Mouse (Mus musculus): ENCODE results near the gene Esrra. TPM values are rescaled to one million over a fixed set of nuclear protein-coding genes. Genes with fewer than 3 reads are reported as not detected.

Esrra gene
- polyA plus RNA-seq, 1 experiment = not detected

- TF ChIP-seq CTCF (IDR thresholded peaks at IDR 0.05; ENCODE audit: insufficient read depth, low read depth, low read length) = no peak
- no peak for TF ChIP-seq POLR2A (IDR thresholded peaks at IDR 0.05; ENCODE audit: insufficient read depth, low read depth, low read length)
- Histone ChIP-seq H3K4me1 (ENCODE audit: control insufficient read depth, insufficient read depth, low read length) (peaks cover 36% of the 10 kb centered on the region), H3K4me3 (ENCODE audit: insufficient read depth, low read depth, low read length) (peak within 1 kb of the TSS; percentile 2), H3K27ac (ENCODE audit: insufficient read depth, low read depth, low read length) (no peak within 1 kb of the TSS)
- 9% methylated on average over 9 of the region's 9 CpGs for WGBS
Measured at GRCm38 (mm10) chr19:6925307-6925573, 3.6 kb upstream of the Esrra start, which contains the start of gene Catsperz. Catsperz (minus strand) TSS chr19:6925380.

- H3K4me3 ChIP-seq (ENCODE audit: insufficient read depth, low read depth, low read length) = peak overlapping the region; percentile 2
- peaks cover 42% of the 10 kb centered on the region for H3K4me1 ChIP-seq (ENCODE audit: control insufficient read depth, insufficient read depth, low read length)
- TF ChIP-seq CTCF (IDR thresholded peaks at IDR 0.05; ENCODE audit: insufficient read depth, low read depth, low read length) (peak; percentile 35; the same call in 1 of the 2 replicates), POLR2A (IDR thresholded peaks at IDR 0.05; ENCODE audit: insufficient read depth, low read depth, low read length) (no peak)
- 5% methylated on average over 39 of the region's 39 CpGs for WGBS
- H3K27ac ChIP-seq (ENCODE audit: insufficient read depth, low read depth, low read length) = no peak overlapping the region
Measured at GRCm38 (mm10) chr19:6924461-6925306, 3.1 kb upstream of the Esrra start.

GRCm38 (mm10) chr19:6922901-6923735 lies 1.5 kb upstream of the Esrra start:
- H3K4me3 ChIP-seq (ENCODE audit: insufficient read depth, low read depth, low read length) = peak overlapping the region; percentile 81; the same call in 1 of the 2 replicates
- 52% methylated on average over 6 of the region's 6 CpGs for WGBS
- H3K4me1 ChIP-seq (ENCODE audit: control insufficient read depth, insufficient read depth, low read length) = peaks cover 42% of the 10 kb centered on the region
- H3K27ac ChIP-seq (ENCODE audit: insufficient read depth, low read depth, low read length) = peak overlapping the region; percentile 99
- TF ChIP-seq CTCF (IDR thresholded peaks at IDR 0.05; ENCODE audit: insufficient read depth, low read depth, low read length) = no peak
- TF ChIP-seq POLR2A (IDR thresholded peaks at IDR 0.05; ENCODE audit: insufficient read depth, low read depth, low read length) = no peak

GRCm38 (mm10) chr19:6920741-6921636 lies 624 bp downstream of the Esrra start:
- H3K27ac ChIP-seq (ENCODE audit: insufficient read depth, low read depth, low read length) = peak overlapping the region; percentile 67; the same call in 1 of the 2 replicates
- 2% methylated on average over 41 of the region's 48 CpGs for whole genome bisulfite sequencing
- no peak for TF ChIP-seq CTCF (IDR thresholded peaks at IDR 0.05; ENCODE audit: insufficient read depth, low read depth, low read length)
- peak; percentile 5; the same call in 1 of the 2 replicates for TF ChIP-seq POLR2A (IDR thresholded peaks at IDR 0.05; ENCODE audit: insufficient read depth, low read depth, low read length)
- peak overlapping the region; percentile 81 for H3K4me3 ChIP-seq (ENCODE audit: insufficient read depth, low read depth, low read length)
- H3K4me1 ChIP-seq (ENCODE audit: control insufficient read depth, insufficient read depth, low read length) = peaks cover 41% of the 10 kb centered on the region

- H3K4me1 ChIP-seq (ENCODE audit: control insufficient read depth, insufficient read depth, low read length) = peaks cover 32% of the 10 kb centered on the region
- TF ChIP-seq CTCF (IDR thresholded peaks at IDR 0.05; ENCODE audit: insufficient read depth, low read depth, low read length) (no peak), POLR2A (IDR thresholded peaks at IDR 0.05; ENCODE audit: insufficient read depth, low read depth, low read length) (no peak)
- no peak overlapping the region for H3K27ac ChIP-seq (ENCODE audit: insufficient read depth, low read depth, low read length)
- peak overlapping the region; percentile 81 for H3K4me3 ChIP-seq (ENCODE audit: insufficient read depth, low read depth, low read length)
- 32% methylated on average over 8 of the region's 8 CpGs for WGBS
Measured at GRCm38 (mm10) chr19:6919876-6920740, 1.5 kb downstream of the Esrra start.

- TF ChIP-seq POLR2A (IDR thresholded peaks at IDR 0.05; ENCODE audit: insufficient read depth, low read depth, low read length) = no peak
- no peak for TF ChIP-seq CTCF (IDR thresholded peaks at IDR 0.05; ENCODE audit: insufficient read depth, low read depth, low read length)
- Histone ChIP-seq H3K4me3 (ENCODE audit: insufficient read depth, low read depth, low read length) (no peak overlapping the region), H3K27ac (ENCODE audit: insufficient read depth, low read depth, low read length) (no peak overlapping the region), H3K4me1 (ENCODE audit: control insufficient read depth, insufficient read depth, low read length) (peaks cover 25% of the 10 kb centered on the region)
Measured at GRCm38 (mm10) chr19:6919431-6919830, 2.2 kb downstream of the Esrra start.

GRCm38 (mm10) chr19:6918321-6918720 lies 3.3 kb downstream of the Esrra start:
- no peak overlapping the region for H3K27ac ChIP-seq (ENCODE audit: insufficient read depth, low read depth, low read length)
- no peak overlapping the region for H3K4me3 ChIP-seq (ENCODE audit: insufficient read depth, low read depth, low read length)
- 85% methylated on average over 4 of the region's 4 CpGs for WGBS
- no peak for TF ChIP-seq CTCF (IDR thresholded peaks at IDR 0.05; ENCODE audit: insufficient read depth, low read depth, low read length)
- no peak for TF ChIP-seq POLR2A (IDR thresholded peaks at IDR 0.05; ENCODE audit: insufficient read depth, low read depth, low read length)
- peaks cover 29% of the 10 kb centered on the region for H3K4me1 ChIP-seq (ENCODE audit: control insufficient read depth, insufficient read depth, low read length)

Measured in olfactory bulb, adult 2 months (tissue).